Mouse (Mus musculus) common myeloid progenitor, adult 5-6 weeks (primary cell): ENCODE results near the gene Abcb1a. TPM values are rescaled to one million over a fixed set of nuclear protein-coding genes. Genes with fewer than 3 reads are reported as not detected.
A peak's percentile ranks its signal among the peaks of the same experiment; 100 is the strongest.
"Not testable (repeated sequence)": the region's sequence is repeated elsewhere in the genome, so short reads cannot be mapped to it uniquely, and the experiment has no call there.

Experiments
- ATAC-seq: replicated peaks from 2 replicates; pipeline ENCODE4 v1.8.0; 2016; ENCODE audit warnings: low read depth, mild to moderate bottlenecking, moderate TSS enrichment, inconsistent platforms; ENCODE audit not compliant: poor library complexity, severe bottlenecking
- total RNA-seq: library from RNA; stranded (forward); fragments of 200-1000, 187-1606 nt; gene quantifications from 2 replicates; pipeline ENCODE4 v1.2.3, GENCODE M21; 2017

Abcb1a gene
- total RNA-seq, 1 experiment from 2014 or later: 0.87 TPM

DNA sequence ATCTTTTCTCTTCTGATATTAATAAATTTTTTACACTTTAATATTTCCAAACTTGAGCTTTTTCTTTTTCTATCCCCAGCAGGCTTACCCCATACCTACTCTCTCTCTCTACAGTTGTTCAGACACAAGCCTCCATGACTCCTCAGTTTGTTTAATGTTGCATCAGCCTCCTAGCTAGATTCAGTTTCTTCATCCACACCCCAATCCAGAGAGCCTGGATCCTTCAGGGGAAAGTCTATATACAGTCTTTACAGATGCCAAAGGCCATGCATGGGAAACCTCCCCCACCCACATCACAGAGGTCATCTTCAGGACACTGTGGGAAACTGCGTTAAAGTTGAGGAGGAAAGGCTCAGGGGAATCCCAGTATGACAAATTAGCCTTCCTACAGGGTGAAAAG lies 62.3 kb downstream of the Abcb1a start:
- no peak for ATAC-seq

DNA sequence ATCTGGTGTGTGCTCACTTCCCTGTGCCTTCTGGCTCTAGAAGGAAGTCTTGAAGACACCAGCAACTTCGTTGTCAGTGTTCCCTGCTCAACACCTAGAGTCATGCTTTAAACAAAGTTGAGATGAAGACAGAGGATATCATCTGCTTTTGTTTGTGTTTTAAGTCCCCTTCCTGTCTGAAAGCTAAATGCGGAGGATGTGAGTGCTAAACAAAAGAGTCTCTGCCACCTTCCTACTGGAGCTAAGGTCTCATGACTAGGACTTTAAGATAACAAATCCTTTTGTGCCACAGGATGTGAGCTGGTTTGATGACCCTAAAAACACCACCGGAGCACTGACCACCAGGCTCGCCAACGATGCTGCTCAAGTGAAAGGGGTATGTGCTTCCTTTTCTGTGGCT lies 63.0 kb downstream of the Abcb1a start:
- no peak for ATAC-seq

DNA sequence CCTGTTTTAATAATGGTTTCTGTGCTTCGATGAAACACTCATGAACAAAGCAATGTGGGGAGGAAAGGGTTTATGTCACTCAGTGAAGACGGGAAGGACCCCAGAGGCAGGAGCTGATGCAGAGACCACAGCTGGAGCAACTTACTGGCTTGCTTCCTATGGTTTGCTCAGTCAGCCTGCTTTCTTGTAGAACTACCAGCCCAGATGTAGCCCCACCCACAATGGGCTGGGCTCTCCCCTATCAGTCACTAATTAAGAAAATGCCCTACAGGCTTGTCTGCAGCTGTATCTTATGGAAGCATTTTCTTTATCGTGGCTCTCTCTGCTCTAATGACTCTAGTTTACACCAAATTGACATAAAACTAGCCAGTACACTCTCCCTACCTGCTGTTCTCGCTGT lies 67.9 kb downstream of the Abcb1a start:
- ATAC-seq: 0 out of 2 replicates have a peak, but pooled peaks have one; percentile 42

- ATAC-seq: no peak
These were observed 72.8 kb downstream of the Abcb1a start for GRCm38 (mm10) chr5:8732639-8733038.

- not testable (repeated sequence) for ATAC-seq
These were observed 73.4 kb downstream of the Abcb1a start for GRCm38 (mm10) chr5:8733307-8733706.

DNA sequence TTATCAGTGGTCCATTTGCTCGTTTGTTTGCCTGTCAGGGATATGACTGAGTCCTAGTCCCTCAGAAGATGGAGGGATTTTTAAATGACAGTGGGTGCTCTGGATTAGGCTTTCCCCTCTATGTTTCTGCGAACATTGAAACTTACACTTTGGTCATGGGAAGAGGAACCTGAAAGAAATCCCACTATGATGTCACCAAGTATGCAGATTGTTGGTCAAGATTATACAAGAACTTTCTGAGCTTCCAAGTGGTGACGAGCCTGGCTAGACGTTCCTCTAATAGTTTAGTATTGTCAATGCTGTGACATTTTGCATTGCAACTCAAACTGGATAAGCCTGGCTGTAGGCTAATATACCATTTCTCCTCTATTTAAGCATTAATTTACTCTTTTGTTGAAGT lies 76.5 kb downstream of the Abcb1a start:
- ATAC-seq: peak; percentile 63

GRCm38 (mm10) chr5:8737062-8737461 lies 77.2 kb downstream of the Abcb1a start:
- ATAC-seq: peak; percentile 62

GRCm38 (mm10) chr5:8747244-8747643 lies 87.4 kb downstream of the Abcb1a start:
- not testable (repeated sequence) for ATAC-seq

- ATAC-seq: no peak
These were observed 113.0 kb downstream of the Abcb1a start for GRCm38 (mm10) chr5:8772866-8773265.

- 0 out of 2 replicates have a peak, but pooled peaks have one; percentile 29 for ATAC-seq
These were observed 118.4 kb downstream of the Abcb1a start for GRCm38 (mm10) chr5:8778311-8778710.

GRCm38 (mm10) chr5:8778751-8779150 lies 118.9 kb downstream of the Abcb1a start:
- ATAC-seq: no peak

DNA sequence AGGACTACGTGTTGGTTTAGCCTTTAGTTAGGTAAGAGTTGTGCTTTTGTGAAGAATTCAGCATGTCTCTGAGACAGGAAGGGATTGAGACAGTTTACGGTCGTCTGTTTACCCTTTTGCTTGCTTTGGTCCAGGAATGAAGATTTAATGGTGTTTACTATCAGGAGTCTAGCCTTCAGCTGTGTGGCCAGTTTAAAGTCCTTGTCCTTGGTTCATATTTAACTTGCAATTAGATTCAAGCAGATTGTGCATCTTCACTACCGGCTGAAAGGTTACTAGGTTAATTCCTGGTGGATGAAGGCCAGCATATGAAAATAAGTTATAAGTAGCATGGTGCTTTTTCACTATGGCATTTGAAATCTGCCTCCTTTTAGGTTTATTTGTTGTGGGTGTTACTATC lies 132.4 kb downstream of the Abcb1a start:
- no peak for ATAC-seq

Other genes starting within 250 kb of the Abcb1a start
- 55.9 and 106 TPM in 2 replicates for gene Dbf4, start 237.4 kb upstream of the Abcb1a start, total RNA-seq
- 8.9 and 10.5 TPM in 2 replicates for gene Slc25a40, start 237.2 kb upstream of the Abcb1a start, total RNA-seq
- 0.87 and 1.2 TPM in 2 replicates for gene Rundc3b, start 37.1 kb upstream of the Abcb1a start, total RNA-seq
- 39.9 and 43.0 TPM in 2 replicates for gene Abcb1b, start 138.1 kb downstream of the Abcb1a start, total RNA-seq
- gene Abcb4, start 233.6 kb downstream of the Abcb1a start, total RNA-seq: 88.6 and 110 TPM in 2 replicates